Mouse (Mus musculus): ENCODE measurements around the gene Arhgef38. TPM values are rescaled to one million over a fixed set of nuclear protein-coding genes. Genes with fewer than 3 reads are reported as not detected.

Arhgef38 gene
- total and polyA plus RNA-seq, 2 experiments from 2014 or later, result 0.05 to 2.0 TPM

- Histone ChIP-seq H3K9ac (replicated peaks; ENCODE audit: low read length) (no peak overlapping the region), H3K4me1 (ENCODE audit: insufficient read depth, low read length) (no peaks in the 10 kb centered on the region), H3K27me3 (ENCODE audit: insufficient read depth, low read length) (no peaks in the 10 kb centered on the region), H3K36me3 (ENCODE audit: insufficient read depth, low read length) (peaks cover 6% of the 10 kb centered on the region; the same call in 1 of the 2 replicates), H3K9me3 (ENCODE audit: low read length) (no peaks in the 10 kb centered on the region), H3K4me3 (ENCODE audit: low read length) (no peak overlapping the region), H3K4me2 (ENCODE audit: low read depth, low read length) (no peak overlapping the region), H3K27ac (no peak overlapping the region)
- no peak for TF ChIP-seq CTCF (IDR thresholded peaks at IDR 0.05; ENCODE audit: low read depth)
- 67% methylated on average over 1 of the region's 1 CpGs for WGBS
- DNase-seq (ENCODE audit: low spot score), result no peak
- ATAC-seq, result no peak
These were observed 121.5 kb downstream of the Arhgef38 start for GRCm38 (mm10) chr3:133113281-133113680.

- no peaks in the 10 kb centered on the region for H3K4me1 ChIP-seq (ENCODE audit: insufficient read depth, low read length)
- peak; percentile 69 for TF ChIP-seq CTCF (IDR thresholded peaks at IDR 0.05; ENCODE audit: low read depth)
- ATAC-seq (peak; percentile 51; the same call in 1 of the 2 replicates), DNase-seq (ENCODE audit: low spot score) (peak; percentile 69)
- H3K27ac ChIP-seq, result no peak overlapping the region
- no peaks in the 10 kb centered on the region for H3K27me3 ChIP-seq (ENCODE audit: insufficient read depth, low read length)
- H3K9ac ChIP-seq (replicated peaks; ENCODE audit: low read length), result no peak overlapping the region
- H3K4me3 ChIP-seq (ENCODE audit: low read length), result no peak overlapping the region
- H3K4me2 ChIP-seq (ENCODE audit: low read depth, low read length), result no peak overlapping the region
- peaks cover 6% of the 10 kb centered on the region; the same call in 1 of the 2 replicates for H3K36me3 ChIP-seq (ENCODE audit: insufficient read depth, low read length)
- 38% methylated on average over 2 of the region's 2 CpGs for WGBS
- H3K9me3 ChIP-seq (ENCODE audit: low read length), result no peaks in the 10 kb centered on the region
These were observed 123.0 kb downstream of the Arhgef38 start for GRCm38 (mm10) chr3:133111741-133112140.

GRCm38 (mm10) chr3:133109844-133110243 lies 124.9 kb downstream of the Arhgef38 start:
- TF ChIP-seq CTCF (IDR thresholded peaks at IDR 0.05; ENCODE audit: low read depth), result no peak
- no peaks in the 10 kb centered on the region for H3K27me3 ChIP-seq (ENCODE audit: insufficient read depth, low read length)
- no peak overlapping the region for H3K4me2 ChIP-seq (ENCODE audit: low read depth, low read length)
- no peak overlapping the region for H3K27ac ChIP-seq
- H3K9me3 ChIP-seq (ENCODE audit: low read length), result no peaks in the 10 kb centered on the region
- H3K4me1 ChIP-seq (ENCODE audit: insufficient read depth, low read length), result no peaks in the 10 kb centered on the region
- no peak for ATAC-seq
- H3K4me3 ChIP-seq (ENCODE audit: low read length), result no peak overlapping the region
- no peak for DNase-seq (ENCODE audit: low spot score)
- no peak overlapping the region for H3K9ac ChIP-seq (replicated peaks; ENCODE audit: low read length)
- peaks cover 16% of the 10 kb centered on the region for H3K36me3 ChIP-seq (ENCODE audit: insufficient read depth, low read length)
- WGBS, result 92% methylated on average over 4 of the region's 4 CpGs

GRCm38 (mm10) chr3:133108731-133109130 lies 126.0 kb downstream of the Arhgef38 start:
- 94% methylated on average over 4 of the region's 4 CpGs for WGBS
- no peak overlapping the region for H3K27ac ChIP-seq
- H3K27me3 ChIP-seq (ENCODE audit: insufficient read depth, low read length), result no peaks in the 10 kb centered on the region
- no peak overlapping the region for H3K4me3 ChIP-seq (ENCODE audit: low read length)
- TF ChIP-seq CTCF (IDR thresholded peaks at IDR 0.05; ENCODE audit: low read depth), result no peak
- H3K4me1 ChIP-seq (ENCODE audit: insufficient read depth, low read length), result no peaks in the 10 kb centered on the region
- peaks cover 17% of the 10 kb centered on the region for H3K36me3 ChIP-seq (ENCODE audit: insufficient read depth, low read length)
- H3K9me3 ChIP-seq (ENCODE audit: low read length), result no peaks in the 10 kb centered on the region
- no peak overlapping the region for H3K9ac ChIP-seq (replicated peaks; ENCODE audit: low read length)
- no peak overlapping the region for H3K4me2 ChIP-seq (ENCODE audit: low read depth, low read length)
- ATAC-seq (no peak), DNase-seq (ENCODE audit: low spot score) (no peak)

- Histone ChIP-seq H3K4me2 (ENCODE audit: low read depth, low read length) (no peak overlapping the region), H3K4me1 (ENCODE audit: insufficient read depth, low read length) (no peaks in the 10 kb centered on the region)
- 91% methylated on average over 3 of the region's 3 CpGs for WGBS
These were observed 130.3 kb downstream of the Arhgef38 start for GRCm38 (mm10) chr3:133104436-133104835.

GRCm38 (mm10) chr3:133103768-133104167 lies 131.0 kb downstream of the Arhgef38 start:
- Histone ChIP-seq H3K4me3 (ENCODE audit: low read length) (no peak overlapping the region), H3K36me3 (ENCODE audit: insufficient read depth, low read length) (peaks cover 18% of the 10 kb centered on the region), H3K9me3 (ENCODE audit: low read length) (no peaks in the 10 kb centered on the region), H3K27me3 (ENCODE audit: insufficient read depth, low read length) (no peaks in the 10 kb centered on the region), H3K27ac (no peak overlapping the region), H3K9ac (replicated peaks; ENCODE audit: low read length) (no peak overlapping the region), H3K4me2 (ENCODE audit: low read depth, low read length) (no peak overlapping the region), H3K4me1 (ENCODE audit: insufficient read depth, low read length) (no peaks in the 10 kb centered on the region)
- DNase-seq (ENCODE audit: low spot score), result no peak
- 90% methylated on average over 3 of the region's 3 CpGs for WGBS
- no peak for TF ChIP-seq CTCF (IDR thresholded peaks at IDR 0.05; ENCODE audit: low read depth)
- no peak for ATAC-seq

More at GRCm38 (mm10) chr3:133104436-133104835, 130.3 kb downstream of the Arhgef38 start:
- Histone ChIP-seq H3K36me3 (ENCODE audit: insufficient read depth, low read length) (peaks cover 22% of the 10 kb centered on the region), H3K27me3 (ENCODE audit: insufficient read depth, low read length) (no peaks in the 10 kb centered on the region), H3K27ac (no peak overlapping the region), H3K4me3 (ENCODE audit: low read length) (no peak overlapping the region), H3K9me3 (ENCODE audit: low read length) (no peaks in the 10 kb centered on the region), H3K9ac (replicated peaks; ENCODE audit: low read length) (no peak overlapping the region)
- ATAC-seq (no peak), DNase-seq (ENCODE audit: low spot score) (no peak)
- TF ChIP-seq CTCF (IDR thresholded peaks at IDR 0.05; ENCODE audit: low read depth), result no peak

GRCm38 (mm10) chr3:133098909-133099308 lies 135.8 kb downstream of the Arhgef38 start:
- Histone ChIP-seq H3K9ac (replicated peaks; ENCODE audit: low read length) (no peak overlapping the region), H3K4me3 (ENCODE audit: low read length) (no peak overlapping the region), H3K9me3 (ENCODE audit: low read length) (no peaks in the 10 kb centered on the region), H3K27me3 (ENCODE audit: insufficient read depth, low read length) (no peaks in the 10 kb centered on the region), H3K27ac (no peak overlapping the region), H3K36me3 (ENCODE audit: insufficient read depth, low read length) (peaks cover 12% of the 10 kb centered on the region; the same call in 1 of the 2 replicates), H3K4me2 (ENCODE audit: low read depth, low read length) (no peak overlapping the region), H3K4me1 (ENCODE audit: insufficient read depth, low read length) (no peaks in the 10 kb centered on the region)
- WGBS, result 89% methylated on average over 2 of the region's 2 CpGs
- ATAC-seq, result no peak
- TF ChIP-seq CTCF (IDR thresholded peaks at IDR 0.05; ENCODE audit: low read depth), result no peak
- no peak for DNase-seq (ENCODE audit: low spot score)

Measured in hindbrain, postnatal 0 days (tissue).